Mouse (Mus musculus) B cell, adult 2 months (primary cell): ENCODE data around the gene Tulp2.
"Not testable (repeated sequence)": the region's sequence is repeated elsewhere in the genome, so short reads cannot be mapped to it uniquely, and the experiment has no call there.

ENCODE experiments used
- DNase-seq, 2 experiments: peaks; one replicate each; pipeline ENCODE4 v3.0.0; 2022

Tulp2 gene

DNA sequence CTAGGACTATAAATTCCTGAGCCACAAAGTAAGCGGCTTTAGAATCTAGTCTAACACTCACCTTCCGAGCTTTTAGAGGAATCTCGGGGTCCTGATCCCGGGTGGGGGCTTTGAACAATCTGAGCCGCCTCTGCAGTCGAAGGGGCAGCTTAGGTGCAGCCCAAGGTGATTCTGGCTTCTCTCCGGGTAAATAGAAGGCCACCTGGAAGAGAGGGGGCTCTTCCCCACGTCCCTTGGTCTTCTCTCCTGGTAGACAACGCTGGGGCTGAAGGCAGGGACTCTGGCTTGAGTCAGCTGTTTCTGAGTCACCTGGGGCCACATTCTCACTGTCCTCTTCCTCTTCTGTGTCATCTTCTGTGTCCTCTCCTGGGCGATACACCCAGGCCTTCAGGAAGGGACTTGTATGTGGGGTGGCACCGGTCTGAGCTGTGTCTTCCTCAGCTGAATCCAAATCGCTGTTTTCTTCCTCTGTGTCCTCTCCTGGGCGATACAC is 42.0 kb downstream of the Tulp2 start:
- peak; percentile 29 to 32 for DNase-seq

GRCm38 (mm10) chr7:45524841-45525621 is 43.4 kb downstream of the Tulp2 start:
- DNase-seq, result peak; percentile 38 to 43

GRCm38 (mm10) chr7:45525809-45526473 is 44.3 kb downstream of the Tulp2 start, which contains the start of the genes Ppp1r15a and Plekha4:
Gene Ppp1r15a, minus strand, starts transcription at chr7:45526268.
Gene Plekha4, plus strand, starts transcription at chr7:45526330.
- DNase-seq, result peak; percentile 99

DNA sequence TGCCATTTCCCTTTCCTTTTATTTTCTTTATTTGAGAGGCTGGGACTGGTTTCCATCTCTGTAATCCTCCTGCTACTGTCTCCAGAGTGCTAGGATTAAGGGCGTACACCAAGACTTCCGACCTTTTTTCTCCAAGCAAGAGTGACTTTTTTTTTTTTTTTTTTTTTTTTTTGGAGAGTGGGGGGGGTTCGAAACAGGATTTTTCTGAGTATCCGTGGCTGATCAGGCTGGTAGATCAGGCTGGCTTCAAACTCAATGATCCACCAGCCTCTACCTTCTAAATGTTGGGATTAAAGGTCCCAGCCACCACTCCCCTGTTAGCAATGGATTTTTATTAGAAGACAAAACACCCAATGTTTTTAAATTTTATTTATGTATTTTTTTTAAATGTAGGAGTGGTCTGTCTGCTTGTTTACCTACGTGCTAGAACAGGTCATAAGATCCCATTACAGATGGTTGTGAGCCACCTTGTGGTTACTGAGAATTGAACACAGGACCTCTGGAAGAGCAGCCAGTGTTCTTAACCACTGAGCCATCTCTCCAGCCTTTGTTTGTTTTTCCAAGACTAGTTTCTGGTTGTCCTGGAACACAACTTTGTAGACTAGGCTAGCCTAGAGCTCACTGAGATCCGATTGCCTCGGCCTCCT is 44.9 kb downstream of the Tulp2 start:
- peak; percentile 53 to 60 for DNase-seq

DNA sequence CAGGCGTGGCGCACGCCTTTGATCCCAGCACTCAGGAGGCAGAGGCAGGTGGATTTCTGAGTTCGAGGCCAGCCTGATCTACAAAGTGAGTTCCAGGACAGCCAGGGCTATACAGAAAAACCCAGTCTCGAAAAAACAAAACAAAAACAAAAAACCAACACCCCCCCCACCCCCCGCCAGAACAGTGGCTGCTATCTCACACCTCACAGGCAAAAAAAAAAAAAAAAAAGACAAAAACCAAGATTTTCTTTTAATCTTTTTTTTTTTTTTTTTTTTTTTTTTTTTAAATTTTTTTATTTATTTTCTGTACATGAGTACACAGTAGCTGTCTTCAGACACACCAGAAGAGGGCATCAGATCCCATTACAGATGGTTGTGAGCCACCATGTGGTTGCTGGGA is 45.5 kb downstream of the Tulp2 start:
- not testable (repeated sequence) for DNase-seq

- peak; percentile 29 to 47 for DNase-seq
These were observed 47.8 kb downstream of the Tulp2 start for GRCm38 (mm10) chr7:45529461-45529860.

- no peak for DNase-seq
These were observed 49.0 kb downstream of the Tulp2 start for GRCm38 (mm10) chr7:45530643-45531042.

DNA sequence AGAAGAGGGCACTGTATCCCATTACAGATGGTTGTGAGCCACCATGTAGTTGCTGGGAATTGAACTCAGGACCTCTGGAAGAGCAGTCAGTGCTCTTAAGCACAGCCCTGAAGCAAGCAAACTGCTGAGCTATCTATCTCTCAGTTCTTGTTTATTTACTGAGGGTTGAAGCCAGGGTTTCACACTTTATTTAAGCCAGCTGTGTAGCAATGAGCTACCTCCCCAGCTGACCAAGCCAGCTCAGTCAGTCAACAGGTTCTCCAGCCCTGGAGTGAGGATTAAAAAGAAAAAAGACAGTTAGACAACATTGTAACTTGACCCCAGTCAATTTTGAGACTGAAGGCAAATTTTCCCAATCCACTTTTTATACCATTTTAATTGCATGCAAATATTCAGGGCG is 54.0 kb downstream of the Tulp2 start:
- no peak for DNase-seq

DNA sequence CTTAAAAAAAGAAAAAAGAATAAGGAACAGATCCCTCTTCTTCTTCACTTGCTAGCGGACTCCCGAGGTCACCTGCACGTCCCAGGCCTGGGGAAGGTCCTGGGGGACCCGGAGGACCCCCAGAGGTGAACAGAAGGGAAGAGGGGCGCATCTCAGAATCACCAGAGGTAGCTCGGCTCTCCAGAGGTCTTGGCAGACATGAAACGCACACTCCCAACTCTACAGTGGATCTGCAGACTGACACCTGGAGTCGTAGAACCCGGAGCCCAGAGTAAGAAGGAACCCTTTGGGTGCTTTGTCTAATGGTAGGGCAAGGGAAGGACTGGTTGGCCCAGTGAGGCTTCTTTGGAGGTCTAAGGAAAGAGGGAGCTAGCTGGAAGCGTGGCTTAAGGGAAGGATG is 55.9 kb downstream of the Tulp2 start:
- DNase-seq, result no peak

DNA sequence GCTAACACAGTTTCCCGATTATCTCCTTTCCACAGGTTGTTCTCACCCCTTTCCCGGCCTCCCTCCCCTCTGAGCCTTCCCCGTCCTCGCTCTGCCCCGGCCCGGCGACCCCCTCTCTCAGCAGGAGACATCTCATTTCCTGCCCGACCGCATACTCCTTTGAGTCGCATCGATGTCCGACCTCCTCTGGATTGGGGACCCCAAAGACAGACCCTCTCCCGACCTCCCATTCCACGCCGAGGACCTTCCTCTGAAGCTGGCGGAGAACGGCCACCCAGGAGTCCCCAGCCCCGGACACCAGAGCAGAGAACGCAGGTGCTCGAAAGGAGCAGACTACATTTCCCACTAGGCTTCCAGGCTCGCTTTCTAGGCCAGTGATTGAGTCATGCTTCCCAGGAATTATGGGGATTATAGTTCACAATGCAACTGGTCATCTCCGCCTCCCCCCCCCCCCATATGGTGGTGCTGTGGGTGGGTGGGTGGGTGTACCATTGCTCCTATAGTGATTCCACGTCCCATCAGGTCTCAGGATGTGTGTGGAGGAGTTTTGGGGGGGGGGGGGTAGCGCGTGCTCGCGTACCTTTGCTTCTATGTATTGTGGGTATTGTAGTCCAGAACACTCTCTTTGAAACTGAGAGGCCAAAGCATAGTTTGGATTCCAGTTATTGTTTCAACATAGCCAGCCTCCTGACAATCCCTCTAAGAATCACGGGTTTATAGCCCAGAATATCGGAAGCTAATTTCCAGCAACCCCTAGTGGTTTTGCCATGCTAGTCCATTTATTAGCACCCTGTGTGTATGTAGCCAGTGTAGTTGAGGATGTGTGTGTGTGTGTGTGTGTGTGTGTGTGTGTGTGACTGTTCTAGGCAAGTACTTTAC is 56.7 kb downstream of the Tulp2 start:
- DNase-seq, result no peak

- DNase-seq, result no peak
These were observed 57.4 kb downstream of the Tulp2 start for GRCm38 (mm10) chr7:45539095-45539494.

DNA sequence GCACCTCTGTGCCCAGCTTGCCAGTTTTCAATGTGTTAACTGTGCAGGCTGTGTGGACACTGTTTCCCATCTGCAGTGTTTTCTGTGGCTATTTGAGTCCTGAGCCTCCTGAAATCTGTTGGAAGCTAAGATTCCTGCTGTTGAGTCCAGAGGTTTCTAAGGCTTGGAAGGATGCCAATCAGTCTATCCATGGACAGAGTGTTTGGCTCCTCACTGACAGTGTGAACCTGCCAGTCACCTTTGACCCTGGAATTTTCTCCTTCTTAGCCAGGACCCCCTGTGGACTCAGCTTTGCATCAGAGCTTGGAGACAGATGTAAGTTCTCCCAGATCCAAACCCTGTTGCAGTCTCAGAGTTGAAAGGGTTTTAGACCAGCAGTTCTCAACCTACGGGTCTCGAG is 58.5 kb downstream of the Tulp2 start:
- DNase-seq, result no peak

GRCm38 (mm10) chr7:45544525-45544924 is 62.8 kb downstream of the Tulp2 start:
- DNase-seq, result peak; percentile 27 to 35

DNA sequence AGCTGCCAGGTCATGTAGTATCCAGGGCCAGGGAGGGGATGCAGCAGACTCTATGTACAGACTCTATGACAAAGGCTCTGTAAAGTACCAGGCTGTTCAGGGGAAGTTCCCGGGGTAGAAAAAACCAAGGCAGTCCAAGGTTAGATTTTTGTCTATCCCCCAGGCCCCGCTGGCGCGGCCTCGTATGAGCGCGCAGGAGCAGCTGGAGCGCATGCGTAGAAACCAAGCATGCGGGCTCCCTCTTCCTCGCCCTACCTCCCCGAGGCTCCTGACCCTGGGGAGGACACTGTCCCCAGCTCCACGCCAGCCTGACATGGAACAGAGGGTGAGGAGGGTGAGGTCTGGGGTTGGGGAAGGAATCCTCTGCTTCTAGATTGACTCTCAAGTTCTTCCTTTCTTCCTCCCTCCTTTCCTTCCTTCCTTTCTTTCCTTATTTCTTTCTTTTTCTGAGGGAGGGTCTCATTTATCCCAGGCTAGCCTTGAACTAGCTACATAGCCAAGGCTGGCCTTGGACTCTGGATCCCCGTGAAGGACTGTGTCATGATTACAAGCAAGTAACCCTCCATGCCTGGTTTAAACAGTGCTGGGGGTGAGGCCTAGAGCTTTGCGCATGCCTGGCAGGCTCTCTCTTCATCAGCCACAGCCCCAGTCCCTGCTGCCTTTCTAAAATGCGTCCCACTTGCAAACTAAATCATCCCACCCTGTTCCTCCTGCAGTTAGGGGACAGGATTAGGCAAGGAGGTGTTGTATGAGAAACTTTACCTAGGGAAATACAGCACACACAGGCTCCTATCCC is 68.2 kb downstream of the Tulp2 start:
- DNase-seq, result no peak

- no peak for DNase-seq
These were observed 69.3 kb downstream of the Tulp2 start for GRCm38 (mm10) chr7:45550821-45551511.

DNA sequence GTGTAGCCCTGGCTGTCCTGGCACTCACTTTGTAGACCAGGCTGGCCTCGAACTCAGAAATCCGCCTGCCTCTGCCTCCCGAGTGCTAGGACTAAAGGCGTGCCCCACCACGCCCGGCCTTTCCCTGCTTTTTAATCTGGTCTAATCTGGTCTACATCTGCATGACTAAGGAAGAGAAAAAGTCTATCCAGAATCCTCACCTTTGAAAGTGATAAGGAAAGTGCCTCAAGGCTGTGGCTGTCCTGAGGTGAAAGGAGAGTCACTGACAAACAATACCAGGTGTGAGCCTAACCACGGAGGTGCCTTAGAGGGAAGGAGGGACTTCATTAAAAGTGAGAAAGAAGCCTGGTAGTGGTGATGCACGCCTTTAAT is 69.8 kb downstream of the Tulp2 start:
- no peak for DNase-seq

- DNase-seq, result no peak
These were observed 71.8 kb downstream of the Tulp2 start for GRCm38 (mm10) chr7:45553519-45553918.

- no peak for DNase-seq
These were observed 72.3 kb downstream of the Tulp2 start for GRCm38 (mm10) chr7:45553990-45554389.

- DNase-seq, result no peak
These were observed 73.1 kb downstream of the Tulp2 start, which contains the start of gene Hsd17b14 for GRCm38 (mm10) chr7:45554744-45555143. Gene Hsd17b14, plus strand, starts transcription at chr7:45554893.

DNA sequence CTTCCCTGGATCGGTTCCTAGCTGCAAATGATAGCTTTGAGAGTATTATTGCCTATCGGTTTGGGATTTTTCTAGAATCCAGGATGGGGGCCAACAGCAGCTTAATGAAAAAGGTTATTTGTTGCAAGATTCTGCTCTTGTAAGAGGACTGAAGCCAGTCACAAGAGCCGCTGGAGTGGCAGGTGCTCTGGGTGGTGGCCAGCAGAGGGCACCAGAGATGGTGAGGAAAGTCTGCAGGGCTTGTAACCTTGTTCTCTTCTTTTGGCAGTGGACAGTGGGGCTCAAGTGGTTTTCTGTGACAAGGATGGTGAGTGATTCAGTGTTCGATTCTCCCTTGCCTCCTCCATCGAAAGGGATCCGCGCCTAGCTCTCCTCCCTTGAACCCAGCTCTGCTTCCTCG is 74.1 kb downstream of the Tulp2 start:
- DNase-seq, result peak; percentile 88 to 91

GRCm38 (mm10) chr7:45558907-45559306 is 77.2 kb downstream of the Tulp2 start:
- DNase-seq, result no peak
